Mouse (Mus musculus) G1E (cell line): Measurements from ENCODE around the gene Zmynd19. TPM values are rescaled to one million over a fixed set of nuclear protein-coding genes. Genes with fewer than 3 reads are reported as not detected.

Source experiments
- ATAC-seq: 2 replicates; pipeline ENCODE4 v1.8.0; 2016; ENCODE audit warnings: mild to moderate bottlenecking; ENCODE audit not compliant: insufficient number of reproducible peaks, poor library complexity, low FRiP score, severe bottlenecking; ENCODE audit errors: extremely low read depth
- DNase-seq: peaks from one replicate; pipeline ENCODE4 v3.0.0; 2012; ENCODE audit warnings: low spot score
- H3K27me3 ChIP-seq: 2 replicates; pipeline ENCODE4 v1.6.1; 2012; ENCODE audit warnings: mild to moderate bottlenecking, low read length, inconsistent platforms; ENCODE audit not compliant: insufficient read depth
- H3K36me3 ChIP-seq: replicated peaks from 2 replicates; pipeline ENCODE3; 2012; ENCODE audit warnings: mild to moderate bottlenecking, inconsistent platforms
- H3K4me1 ChIP-seq: 2 replicates; pipeline ENCODE4 v1.6.1; 2012; ENCODE audit warnings: low read depth, low read length, inconsistent platforms, mixed read lengths; ENCODE audit not compliant: insufficient read depth
- H3K4me3 ChIP-seq: 2 replicates; pipeline ENCODE4 v1.5.1; 2012; ENCODE audit warnings: low read depth, mild to moderate bottlenecking, inconsistent platforms, low read length, moderate library complexity, mixed read lengths
- H3K9me3 ChIP-seq: replicated peaks from 2 replicates; pipeline ENCODE4 v1.6.1; 2012; ENCODE audit warnings: inconsistent platforms
- CTCF ChIP-seq: IDR thresholded peaks from 2 replicates; pipeline ENCODE4 v1.5.1; 2012; ENCODE audit warnings: low read depth, low read length, inconsistent platforms, mixed read lengths
- GATA1 ChIP-seq: IDR thresholded peaks from 2 replicates; pipeline ENCODE4 v1.6.1; 2012; ENCODE audit warnings: borderline replicate concordance, low read length, inconsistent platforms, mixed read lengths
- GATA2 ChIP-seq: IDR thresholded peaks from 2 replicates; pipeline ENCODE4 v1.6.1; 2012; ENCODE audit warnings: low read depth, low read length, inconsistent platforms, borderline replicate concordance
- POLR2AphosphoS5 ChIP-seq: IDR thresholded peaks from 2 replicates; pipeline ENCODE4 v1.6.1; 2012; ENCODE audit warnings: low read depth, low read length, inconsistent platforms; ENCODE audit not compliant: insufficient replicate concordance
- TAL1 ChIP-seq: conservative IDR thresholded peaks from 2 replicates; pipeline ENCODE4 v1.6.1; 2012; ENCODE audit warnings: low read depth, low read length, inconsistent platforms, mixed read lengths
- polyA plus RNA-seq: library from polyadenylated mRNA; stranded (reverse); fragments of >175 nt; gene quantifications from 2 replicates; pipeline ENCODE4 v1.2.3, GENCODE M21; 2012
- total RNA-seq, 2 experiments: library from RNA; stranded (forward) in 1 of 2; stranded (reverse) in 1 of 2; fragments of 200-1000 nt in 1 of 2; fragments of >200 nt in 1 of 2; fragmentation: Nextera tagmentation in 1 of 2; gene quantifications; 2 replicates each; pipeline ENCODE4 v1.2.3; 2014 to 2017

The Zmynd19 gene
- total and polyA plus RNA-seq, 3 experiments: 14.8 to 37.0 (median 19.8) TPM

GRCm38 (mm10) chr2:24910481-24910880, 39.1 kb upstream of the Zmynd19 start:
- Histone ChIP-seq H3K9me3 (no peaks in the 10 kb centered on the region), H3K27me3 (no peaks in the 10 kb centered on the region), H3K4me1 (peaks cover 23% of the 10 kb centered on the region), H3K36me3 (peaks cover 44% of the 10 kb centered on the region), H3K4me3 (no peak overlapping the region)
- DNase-seq (peak; percentile 14), ATAC-seq (no peak; the same call in 1 of the 2 replicates)
- TF ChIP-seq TAL1: no peak

DNA sequence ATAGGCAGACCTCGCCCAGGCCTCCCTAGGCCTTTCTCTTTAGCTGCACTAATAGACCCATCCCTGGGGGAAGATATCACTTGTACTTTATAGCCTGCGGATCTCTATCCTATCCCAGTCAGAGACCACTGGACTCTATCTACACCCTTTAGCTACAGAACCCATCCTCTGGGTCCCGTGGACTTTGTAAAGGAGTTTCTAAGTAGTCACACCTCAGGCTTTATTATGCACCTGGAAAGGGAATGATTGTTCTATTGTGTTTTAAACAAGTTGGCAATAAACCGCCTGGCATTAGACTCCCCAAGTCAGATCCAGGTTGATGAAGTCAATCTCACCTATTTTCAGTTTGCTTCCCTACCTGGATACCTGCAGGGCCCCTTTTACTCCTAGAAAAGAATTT, 37.4 kb upstream of the Zmynd19 start:
- ATAC-seq (no peak), DNase-seq (no peak)
- Histone ChIP-seq H3K4me1 (peaks cover 19% of the 10 kb centered on the region), H3K9me3 (no peaks in the 10 kb centered on the region), H3K27me3 (no peaks in the 10 kb centered on the region), H3K4me3 (no peak overlapping the region), H3K36me3 (peaks cover 42% of the 10 kb centered on the region)
- no peak for TF ChIP-seq GATA2
- no peak for TF ChIP-seq TAL1
- no peak for TF ChIP-seq GATA1
- TF ChIP-seq CTCF: no peak
- no peak for TF ChIP-seq POLR2AphosphoS5

- ATAC-seq (no peak), DNase-seq (no peak)
- no peak for TF ChIP-seq POLR2AphosphoS5
- TF ChIP-seq CTCF: no peak
- TF ChIP-seq GATA2: no peak
- TF ChIP-seq TAL1: no peak
- TF ChIP-seq GATA1: no peak
Observed at GRCm38 (mm10) chr2:24912589-24912988, 37.0 kb upstream of the Zmynd19 start.

DNA sequence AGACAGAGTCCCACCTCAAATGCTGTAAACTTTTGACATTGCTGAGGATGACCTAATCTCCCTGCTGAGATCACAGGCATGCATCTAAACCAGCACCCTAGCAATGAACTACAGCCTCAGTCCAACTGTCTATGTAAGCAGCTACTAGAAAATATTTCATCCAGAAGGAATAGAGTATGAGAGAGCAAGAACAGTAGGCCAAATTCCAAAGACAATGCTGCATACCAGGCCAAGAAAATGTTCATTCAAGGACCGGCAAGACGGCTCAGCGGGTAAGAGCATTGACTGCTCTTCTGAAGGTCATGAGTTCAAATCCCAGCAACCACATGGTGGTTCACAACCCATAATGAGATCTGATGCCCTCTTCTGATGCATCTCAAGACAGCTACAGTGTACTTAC, 34.8 kb upstream of the Zmynd19 start:
- H3K36me3 ChIP-seq: peaks cover 41% of the 10 kb centered on the region
- TF ChIP-seq POLR2AphosphoS5 (no peak), CTCF (no peak), TAL1 (no peak), GATA1 (no peak), GATA2 (no peak)
- ATAC-seq (no peak), DNase-seq (no peak)
- H3K4me3 ChIP-seq: no peak overlapping the region
- no peaks in the 10 kb centered on the region for H3K9me3 ChIP-seq
- no peaks in the 10 kb centered on the region for H3K27me3 ChIP-seq
- H3K4me1 ChIP-seq: peaks cover 33% of the 10 kb centered on the region

More at GRCm38 (mm10) chr2:24912589-24912988, 37.0 kb upstream of the Zmynd19 start:
- Histone ChIP-seq H3K27me3 (no peaks in the 10 kb centered on the region), H3K9me3 (no peaks in the 10 kb centered on the region), H3K4me1 (peaks cover 23% of the 10 kb centered on the region), H3K36me3 (peaks cover 44% of the 10 kb centered on the region), H3K4me3 (no peak overlapping the region)

- DNase-seq (peak; percentile 95), ATAC-seq (peak; percentile 68)
- Histone ChIP-seq H3K27me3 (no peaks in the 10 kb centered on the region), H3K9me3 (no peaks in the 10 kb centered on the region), H3K4me3 (peak within 1 kb of the TSS; percentile 97), H3K36me3 (peaks cover 15% of the 10 kb centered on the region), H3K4me1 (peaks cover 24% of the 10 kb centered on the region)
- TF ChIP-seq CTCF: no peak
- no peak for TF ChIP-seq GATA1
- no peak for TF ChIP-seq TAL1
- TF ChIP-seq POLR2AphosphoS5: no peak
- no peak for TF ChIP-seq GATA2
Observed at GRCm38 (mm10) chr2:24918930-24919838, 30.4 kb upstream of the Zmynd19 start, which contains the start of gene Ehmt1. TSS of gene Ehmt1 (minus strand) at chr2:24919614.

- peak overlapping the region; percentile 97 for H3K4me3 ChIP-seq
- no peaks in the 10 kb centered on the region for H3K9me3 ChIP-seq
- no peaks in the 10 kb centered on the region for H3K27me3 ChIP-seq
- peaks cover 21% of the 10 kb centered on the region for H3K4me1 ChIP-seq
- H3K36me3 ChIP-seq: peaks cover 14% of the 10 kb centered on the region
- DNase-seq (peak; percentile 19), ATAC-seq (no peak)
- TF ChIP-seq GATA1 (no peak), TAL1 (no peak), POLR2AphosphoS5 (no peak), CTCF (no peak), GATA2 (no peak)
Observed at GRCm38 (mm10) chr2:24919839-24920175, 29.8 kb upstream of the Zmynd19 start.
